Mouse (Mus musculus) left cerebral cortex, postnatal 10 days (tissue): ENCODE measurements around the gene Chrnb2. TPM values are rescaled to one million over a fixed set of nuclear protein-coding genes. Genes with fewer than 3 reads are reported as not detected.
"Not testable (repeated sequence)": the region's sequence is repeated elsewhere in the genome, so short reads cannot be mapped to it uniquely, and the experiment has no call there.

Experiments used
- DNase-seq, 2 experiments: peaks; one replicate each; pipeline ENCODE4 v3.0.0; 2021 to 2022; ENCODE audit warnings: low spot score in 2 of 2, mixed read lengths in 1 of 2; ENCODE audit errors: extremely low spot score in 1 of 2
- intact Hi-C: fragments of 180-260 bp; cut with DNase I; formaldehyde crosslinking; loops from one replicate; pipeline ENCODE4 v1.15.1; 2025
- total RNA-seq, 2 experiments: library from RNA; stranded (reverse); gene quantifications; 2 replicates each; pipeline ENCODE4 v1.2.3; 2021

Chrnb2 gene
- 10 to 100 TPM; 26.0 to 26.9 TPM for total RNA-seq

DNA sequence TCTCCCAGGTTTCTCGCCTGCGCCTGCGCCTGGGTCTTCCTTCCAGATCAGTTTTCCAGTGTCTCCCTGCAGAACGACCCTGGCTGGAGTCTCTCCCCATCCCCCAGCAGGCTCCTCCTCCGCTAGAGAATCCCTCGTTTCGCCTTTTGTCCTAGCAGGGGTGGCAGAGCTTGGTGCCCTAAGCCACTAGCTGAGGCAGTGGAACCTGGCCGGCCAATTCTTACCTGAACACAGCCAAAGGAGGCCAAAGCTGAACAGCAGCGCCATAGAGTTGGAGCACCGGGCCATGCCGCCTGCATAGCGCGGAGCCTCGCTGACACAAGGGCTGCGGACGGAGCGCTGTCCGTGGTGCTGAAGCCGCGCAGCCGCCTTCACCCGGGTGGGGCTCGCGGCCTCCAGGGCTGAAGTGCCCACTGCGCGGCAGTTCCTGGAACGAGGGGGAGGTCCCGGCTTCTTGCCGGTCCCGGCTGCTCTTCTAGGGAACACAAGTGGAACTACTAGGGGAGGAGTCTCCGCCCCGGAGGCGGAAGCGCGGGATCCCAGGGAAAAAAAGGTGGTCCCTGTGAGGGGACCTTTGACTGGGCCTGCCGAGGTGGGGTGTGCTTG is at the start of gene Chrnb2:
Chrnb2 (minus strand) TSS at position 514 of the 606 bp plus-strand sequence.
- peak; percentile 46 to 86 for DNase-seq
- intact Hi-C loops: no loop called here

DNA sequence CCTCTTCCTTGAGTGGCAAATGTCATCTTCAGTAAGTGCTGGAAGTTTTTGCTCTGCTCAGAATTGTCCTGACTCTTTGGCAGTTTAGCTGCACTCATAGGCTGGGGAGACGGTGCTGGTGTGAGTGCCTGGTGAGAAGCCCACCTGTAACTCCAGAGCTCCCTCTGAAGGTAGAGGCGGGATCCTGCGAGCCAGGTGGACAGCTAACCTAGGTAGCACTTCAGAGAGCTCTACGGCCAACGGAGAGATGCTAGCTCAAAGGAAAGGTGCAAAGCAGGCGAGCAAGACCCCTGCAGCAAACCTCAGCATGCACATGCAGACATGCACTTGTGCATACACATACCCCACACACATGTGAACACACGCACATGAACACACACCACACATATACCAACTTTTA is 49.6 kb upstream of the Chrnb2 start:
- intact Hi-C loops: loop anchor here (5.0 kb wide), 1 partner anchor 43 kb away; no protein-coding TSS in a partner anchor

DNA sequence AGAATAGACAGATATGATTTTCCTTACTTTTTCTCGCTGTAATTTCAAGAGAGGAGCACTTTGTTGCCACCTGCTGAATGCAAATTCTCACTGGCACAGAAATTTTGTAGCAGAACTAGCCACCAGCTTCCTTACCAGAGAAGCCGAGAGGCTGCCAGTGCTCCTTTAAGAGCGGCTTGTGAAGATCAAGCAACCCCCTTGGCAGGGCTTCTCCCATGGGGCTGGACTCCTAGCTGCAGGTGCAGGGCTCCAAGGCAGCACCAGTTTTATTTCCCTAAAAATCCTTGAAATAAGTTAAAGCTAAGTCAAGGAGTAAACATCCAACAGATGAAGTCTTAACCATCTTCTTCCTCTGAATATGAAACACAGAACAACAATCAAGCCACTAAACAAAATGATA is 47.7 kb upstream of the Chrnb2 start:
- intact Hi-C loops: loop anchor here (5.0 kb wide), 1 partner anchor 45 kb away; no protein-coding TSS in a partner anchor

More for the DNA sequence above, 49.6 kb upstream of the Chrnb2 start:
- no peak for DNase-seq

DNA sequence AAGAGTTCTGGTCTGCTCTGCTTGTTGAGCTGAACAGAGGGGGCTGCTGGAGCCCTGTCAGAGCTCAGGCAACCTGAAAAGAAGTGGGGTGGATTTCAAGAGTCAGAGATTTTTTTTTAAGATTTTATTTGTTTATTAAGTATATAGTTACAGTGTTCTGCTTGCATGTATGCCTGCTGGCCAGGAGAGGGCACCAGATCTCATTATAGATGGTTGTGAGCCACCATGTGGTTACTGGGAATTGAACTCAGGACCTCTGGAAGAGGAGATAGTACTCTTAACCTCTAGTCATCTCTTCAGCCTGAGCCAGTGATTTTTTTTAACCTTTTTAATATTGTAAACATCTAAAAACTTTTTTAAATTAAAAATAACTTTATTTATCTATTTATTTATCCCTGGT is 46.4 kb upstream of the Chrnb2 start:
- intact Hi-C loops: loop anchor here (5.0 kb wide), 1 partner anchor 46 kb away; no protein-coding TSS in a partner anchor
- no peak for DNase-seq

More for the DNA sequence above, 47.7 kb upstream of the Chrnb2 start:
- no peak for DNase-seq

DNA sequence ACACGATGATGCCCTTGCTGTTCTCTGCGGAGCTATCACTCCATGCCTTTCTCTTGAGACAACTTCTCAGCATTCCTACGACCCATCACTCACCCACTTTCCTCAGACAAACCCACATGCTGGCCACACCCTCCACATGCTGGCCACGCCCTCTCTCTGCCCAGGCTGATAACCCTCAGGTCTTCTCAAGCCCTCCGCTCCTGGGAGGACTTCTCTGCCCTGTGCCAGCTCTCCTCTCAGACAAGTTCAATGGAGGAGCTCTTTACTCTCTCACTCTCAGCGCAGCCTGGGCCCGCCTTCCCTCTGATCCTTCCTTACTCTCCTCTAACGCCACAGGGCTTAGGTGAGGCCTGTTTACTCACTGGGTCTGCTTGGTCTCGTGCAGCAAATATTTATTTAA is 44.2 kb upstream of the Chrnb2 start:
- DNase-seq: no peak
- intact Hi-C loops: no loop called here

DNA sequence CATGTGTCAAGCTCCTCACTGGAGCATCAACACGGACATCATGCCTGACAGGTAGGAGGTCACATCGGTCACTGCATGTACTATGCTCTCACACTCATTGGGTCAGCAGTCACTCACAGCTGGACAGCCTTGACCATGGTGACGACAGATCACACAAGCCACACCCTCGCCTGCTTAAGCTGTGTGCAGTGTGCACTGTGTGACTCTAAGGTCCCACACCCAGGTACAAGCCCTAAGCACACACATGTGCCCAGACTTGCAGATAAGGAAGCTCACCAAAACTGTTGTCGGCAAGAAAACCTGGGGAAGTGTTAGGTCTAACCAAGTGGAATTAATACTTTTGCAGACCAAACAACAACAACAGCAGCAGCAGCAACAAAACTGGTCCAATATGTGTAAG is 43.4 kb upstream of the Chrnb2 start:
- no peak for DNase-seq
- intact Hi-C loops: no loop called here

DNA sequence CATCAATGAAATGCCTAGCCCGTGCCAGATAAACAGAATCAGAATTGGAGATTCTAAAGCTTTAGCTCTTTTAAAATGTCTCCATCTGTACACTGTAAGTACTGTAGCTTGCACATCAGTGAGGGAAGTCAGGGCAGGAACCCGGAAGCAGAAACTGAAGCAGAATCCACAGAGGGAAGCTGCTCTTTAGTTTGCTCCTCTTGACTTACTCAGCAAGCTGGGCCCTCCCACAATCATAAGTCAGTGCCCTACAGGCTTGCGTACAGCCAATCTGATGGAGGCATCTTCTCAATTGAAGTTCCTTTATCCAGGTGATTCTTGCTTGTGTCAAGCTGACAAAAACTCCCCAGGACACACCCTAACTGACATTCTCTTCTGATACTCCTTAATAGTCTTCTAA is 42.7 kb upstream of the Chrnb2 start:
- no peak for DNase-seq
- intact Hi-C loops: no loop called here

DNA sequence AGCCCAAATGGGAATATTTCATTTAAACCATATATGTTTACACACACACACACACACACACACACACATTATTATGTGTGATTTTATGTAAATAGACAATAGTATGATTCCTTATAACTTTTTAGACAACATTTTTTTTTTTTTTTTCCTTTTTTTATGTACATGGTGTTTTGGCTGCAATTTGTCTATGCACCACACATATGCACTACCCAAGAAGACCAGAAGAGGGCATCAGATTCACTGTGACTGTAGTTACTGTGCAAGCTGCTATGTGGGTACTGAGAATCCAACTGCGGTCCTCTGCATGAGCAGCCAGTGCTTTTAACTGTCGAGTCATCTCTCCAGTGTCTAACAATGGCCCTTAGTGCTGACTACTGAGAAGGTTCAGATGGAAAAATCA is 42.3 kb upstream of the Chrnb2 start:
- no peak for DNase-seq
- intact Hi-C loops: no loop called here

DNA sequence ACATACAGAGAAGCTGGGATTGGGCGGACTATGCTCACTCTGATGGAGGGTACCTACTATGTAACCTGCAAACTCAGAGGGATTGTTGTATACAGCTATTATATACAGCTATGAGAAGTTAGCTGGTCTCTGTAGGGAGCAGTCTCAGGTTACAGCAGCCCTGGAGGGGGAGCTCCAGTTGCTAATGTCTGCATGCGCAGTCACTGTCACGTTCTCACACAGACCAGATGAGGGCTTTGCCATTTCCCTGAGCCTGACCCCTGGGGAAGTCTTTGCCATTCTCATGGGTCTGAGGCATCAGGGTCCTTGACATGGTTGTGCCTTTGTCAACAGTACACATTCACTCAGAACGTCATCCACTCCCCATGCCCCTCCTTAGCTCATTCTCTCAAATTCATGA is 40.7 kb upstream of the Chrnb2 start:
- DNase-seq: no peak
- intact Hi-C loops: no loop called here

DNA sequence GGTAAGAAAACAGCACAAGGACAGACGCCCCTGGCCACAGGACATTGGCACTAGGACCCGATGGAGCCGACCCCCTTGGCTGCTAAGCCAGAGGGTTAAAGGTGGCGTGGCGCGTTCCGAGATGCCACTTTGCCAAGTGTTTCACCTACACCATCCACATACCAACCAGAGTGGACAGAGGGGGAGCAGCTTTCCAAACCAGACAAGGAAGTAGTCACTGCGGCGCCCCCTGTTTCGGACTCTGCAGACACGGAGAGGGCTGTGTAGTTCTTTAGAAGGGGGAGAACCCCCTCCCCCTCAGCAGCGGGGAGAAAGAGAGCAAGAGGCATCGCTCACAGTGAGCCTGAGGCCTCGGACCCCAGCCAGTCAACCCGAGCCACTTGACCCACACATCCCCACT is 38.4 kb upstream of the Chrnb2 start:
- intact Hi-C loops: no loop called here
- no peak for DNase-seq

DNA sequence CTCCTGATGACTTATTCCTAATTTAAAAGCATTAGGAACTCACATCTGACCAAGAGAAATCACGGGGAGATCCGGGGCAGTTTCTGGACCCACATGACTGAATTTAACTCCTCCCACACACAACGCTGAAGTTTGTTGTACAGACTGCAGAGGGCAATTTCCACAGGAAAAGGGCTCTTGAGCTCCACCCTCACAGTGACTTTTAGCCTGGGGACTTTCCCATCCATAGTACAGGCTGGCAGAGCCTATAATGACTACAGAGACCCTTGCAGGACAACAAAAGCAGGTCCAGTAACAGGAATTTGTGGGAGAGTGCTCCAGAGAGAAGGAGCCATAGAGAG is 37.0 kb upstream of the Chrnb2 start:
- DNase-seq: no peak

DNA sequence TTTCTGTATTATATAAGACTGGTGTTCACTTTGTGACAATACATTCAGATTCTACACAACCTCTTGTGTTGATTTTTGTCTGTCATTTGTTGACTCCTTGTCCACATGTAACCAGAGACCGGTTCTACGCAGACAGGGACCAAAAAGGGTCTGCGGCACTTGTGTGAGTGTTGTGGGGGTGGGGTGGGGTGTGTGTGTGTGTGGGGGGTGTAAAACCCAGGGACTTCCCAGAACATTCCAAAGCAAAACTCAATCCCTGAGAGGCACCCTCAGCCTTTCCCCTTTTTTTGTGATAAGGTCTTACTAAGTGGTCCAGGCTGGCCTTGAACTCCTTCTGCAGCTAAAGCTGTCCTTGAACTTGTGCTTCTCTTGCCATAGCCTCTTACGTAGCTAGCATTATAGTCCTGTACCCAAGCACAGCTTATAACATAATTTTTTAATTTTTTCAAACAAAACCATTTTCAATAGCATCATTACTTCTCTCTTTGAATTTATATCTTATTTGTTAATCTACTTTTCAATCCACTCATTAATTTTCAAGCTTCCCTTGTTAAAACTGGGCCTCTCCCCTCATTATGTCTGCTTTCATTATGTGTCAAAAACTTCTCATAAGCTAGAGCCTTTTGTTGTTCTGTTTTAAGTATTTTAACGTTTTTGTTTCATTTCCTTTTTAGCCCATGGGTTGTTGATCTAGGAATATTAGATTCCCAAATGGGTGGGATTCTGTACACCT is 36.5 kb upstream of the Chrnb2 start:
- intact Hi-C loops: no loop called here
- DNase-seq: no peak

More for the DNA sequence above, 37.0 kb upstream of the Chrnb2 start:
- intact Hi-C loops: no loop called here

DNA sequence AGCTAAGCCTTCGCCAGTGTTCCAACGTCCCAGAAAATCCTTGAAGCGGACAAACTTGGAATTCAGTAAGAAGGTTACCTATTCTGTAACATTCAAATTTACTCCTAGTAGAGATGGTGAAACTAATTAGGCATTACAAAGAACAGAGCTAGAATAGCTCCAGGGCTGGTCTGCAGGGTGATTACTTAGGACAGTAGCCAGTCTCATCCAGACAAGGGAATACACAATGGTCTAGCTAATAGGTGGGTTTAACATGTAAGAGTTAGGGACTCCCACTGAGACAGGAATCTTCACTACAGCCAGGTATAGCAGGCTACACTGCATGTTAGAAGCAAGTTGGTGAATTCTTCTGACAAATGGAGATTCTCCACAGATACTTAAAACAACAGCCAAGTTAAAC is 35.6 kb upstream of the Chrnb2 start:
- DNase-seq, intact Hi-C loops: not testable (repeated sequence)

DNA sequence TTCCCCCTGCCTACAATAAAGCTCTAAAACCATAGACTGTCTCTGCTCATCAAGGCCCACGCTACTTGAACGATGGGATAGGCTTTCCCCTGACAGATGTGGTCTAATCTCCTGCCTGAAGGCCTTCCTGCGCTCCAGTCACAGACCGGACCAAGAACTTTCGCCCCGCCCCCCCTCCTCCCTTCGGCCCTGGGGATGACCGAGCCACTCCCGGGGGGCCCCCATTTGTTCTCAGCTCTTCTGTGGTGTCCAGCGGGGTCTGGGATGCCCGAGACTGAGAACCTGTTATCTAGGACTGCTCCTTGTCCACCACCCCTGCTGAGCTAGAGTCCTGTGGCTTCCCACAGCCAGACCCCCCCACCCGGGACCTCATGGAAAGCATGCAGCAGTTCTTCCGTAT is 35.0 kb upstream of the Chrnb2 start:
- no peak for DNase-seq
- intact Hi-C loops: no loop called here

DNA sequence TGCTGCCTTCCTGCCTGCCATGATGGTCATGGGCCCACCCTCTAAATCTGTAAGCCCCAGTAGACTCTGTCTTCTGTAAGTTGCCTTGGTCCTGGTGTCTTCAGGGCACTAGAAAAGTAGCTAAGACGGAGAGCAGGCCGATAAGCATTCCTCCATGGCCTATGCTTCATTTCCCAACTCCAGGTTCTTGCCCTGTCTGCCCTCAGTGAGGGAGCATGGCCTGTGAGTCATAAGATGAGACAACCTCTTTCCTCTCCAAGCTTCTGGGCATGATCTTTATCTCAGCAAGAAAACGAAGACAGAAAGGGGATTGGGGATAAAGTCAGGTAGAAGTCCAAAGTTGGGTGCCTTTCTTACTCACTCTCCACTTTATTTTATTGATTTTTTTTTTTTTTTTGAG is 34.1 kb upstream of the Chrnb2 start:
- no peak for DNase-seq
- intact Hi-C loops: no loop called here

DNA sequence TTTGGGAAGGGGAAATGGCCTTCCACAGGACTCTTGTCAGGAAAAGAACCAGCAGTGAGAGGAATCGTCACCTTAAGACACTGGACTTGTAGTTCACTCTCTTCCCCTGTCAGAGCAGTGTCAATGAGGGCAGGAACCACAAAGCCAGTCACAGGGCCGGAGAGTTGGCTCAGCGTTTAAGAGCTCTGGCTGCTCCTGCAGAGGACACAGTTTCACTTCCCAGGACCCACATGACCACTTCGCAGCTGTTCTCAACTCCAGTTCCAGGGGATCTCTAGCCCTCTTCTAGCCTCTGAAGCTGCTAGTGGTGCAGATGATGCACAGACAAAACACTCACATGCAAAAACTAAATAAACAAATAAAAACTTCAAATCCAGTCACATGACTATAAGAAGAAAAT is 31.9 kb upstream of the Chrnb2 start:
- intact Hi-C loops: no loop called here
- DNase-seq: no peak

DNA sequence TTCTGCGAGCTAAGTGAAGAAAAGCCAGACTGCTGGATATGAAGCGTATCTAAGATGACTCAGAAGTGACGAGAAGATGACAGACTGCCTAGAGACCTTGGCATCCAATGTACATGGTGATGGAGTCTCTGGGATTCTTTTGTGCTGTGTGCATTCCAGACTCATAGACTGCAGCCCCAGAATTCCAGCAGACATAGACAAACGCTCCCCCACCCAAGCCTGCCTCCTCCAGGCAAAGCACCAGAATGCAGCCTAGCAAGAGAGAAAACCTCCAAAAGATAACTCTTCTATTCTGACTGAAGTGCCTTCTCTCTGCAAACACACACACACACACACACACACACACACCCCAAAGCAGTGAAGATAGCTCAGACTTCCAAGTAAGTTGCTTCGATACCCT is 31.3 kb upstream of the Chrnb2 start:
- intact Hi-C loops: no loop called here
- no peak for DNase-seq

DNA sequence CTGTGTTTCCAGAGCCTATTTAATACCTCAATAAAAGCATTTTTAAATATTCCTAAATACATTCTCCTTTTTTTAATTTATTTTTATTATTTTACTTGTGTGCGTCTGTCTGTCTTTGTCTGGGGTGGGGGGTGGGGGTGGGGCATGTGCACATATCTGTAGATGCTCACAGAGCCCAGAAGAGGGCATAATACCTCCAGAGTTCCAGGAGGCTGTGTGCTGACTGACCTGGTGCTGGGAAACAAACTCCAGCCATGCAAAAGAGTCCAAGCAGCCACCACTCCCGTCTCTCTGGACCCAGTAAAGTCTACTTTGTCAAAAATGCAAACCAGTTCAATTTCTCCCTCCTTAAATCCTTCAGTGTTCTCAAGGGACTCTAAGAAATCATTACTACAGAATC is 30.2 kb upstream of the Chrnb2 start:
- no peak for DNase-seq
- intact Hi-C loops: no loop called here

DNA sequence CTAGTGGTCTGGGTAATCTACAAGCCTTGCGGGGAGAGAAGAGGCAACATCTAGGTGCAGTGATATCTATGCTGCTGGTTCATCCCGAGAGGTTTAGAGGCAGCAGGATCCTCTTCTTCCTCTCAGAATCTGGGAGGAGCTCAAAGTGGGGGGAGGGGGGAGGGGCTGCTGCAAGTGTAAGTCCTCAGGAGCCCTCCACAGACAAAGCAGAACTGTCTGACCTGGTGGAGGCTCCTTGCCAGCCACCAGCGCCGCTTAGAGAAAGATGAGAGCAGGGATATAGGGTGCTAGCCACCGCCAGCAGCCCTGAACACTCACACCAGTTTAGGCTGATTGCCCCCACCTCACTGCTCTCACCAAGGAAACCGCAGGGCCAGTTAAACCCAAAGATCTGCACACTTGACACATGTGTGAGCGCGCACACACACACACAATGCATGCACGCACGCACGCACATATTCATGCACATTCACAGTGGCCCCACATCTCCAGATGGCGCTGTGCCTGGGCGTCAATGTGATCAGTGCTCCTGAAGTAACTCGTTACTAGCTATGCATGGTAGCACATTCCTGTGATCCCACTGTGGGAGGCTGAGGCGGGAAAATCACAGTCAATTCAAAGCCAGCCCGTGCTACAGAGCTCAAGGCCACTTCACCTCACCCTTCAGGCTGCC is 24.4 kb upstream of the Chrnb2 start:
- no peak for DNase-seq
- intact Hi-C loops: loop anchor here (5.0 kb wide), 1 partner anchor 68 kb away; no protein-coding TSS in a partner anchor

DNA sequence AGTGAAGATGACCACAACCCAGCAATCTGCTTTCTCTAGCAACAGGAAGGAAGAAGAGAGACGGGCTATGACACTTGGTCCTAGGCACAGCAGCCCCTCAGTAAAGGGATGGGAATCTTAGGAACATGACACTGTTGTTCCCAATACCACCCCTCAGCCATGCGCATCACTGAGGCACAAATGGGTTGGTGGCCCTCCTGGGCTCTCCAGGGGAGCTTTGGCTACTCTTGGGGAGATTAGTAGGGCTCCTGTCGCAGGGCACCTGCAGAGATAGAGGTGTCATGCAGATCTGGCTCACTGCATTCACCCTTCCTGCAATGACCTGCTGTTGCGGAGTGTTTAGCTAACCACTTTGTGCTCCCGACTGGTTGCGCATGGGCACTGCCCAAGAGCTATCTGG is 21.8 kb upstream of the Chrnb2 start:
- DNase-seq: no peak

More for the DNA sequence above, 21.8 kb upstream of the Chrnb2 start:
- intact Hi-C loops: loop anchor here (5.0 kb wide), 1 partner anchor 71 kb away; no protein-coding TSS in a partner anchor
